9 mouse cellular contexts compared by ENCODE assay signal in genomic region chr6:53267036-53267435, GRCm38 (mm10). TPM values are rescaled to one million over a fixed set of nuclear protein-coding genes. Genes with fewer than 3 reads are reported as not detected.
DNase-seq lines count a peak whose midpoint lies in the region; ATAC-seq lines count a peak whose summit lies in the region.
"Had no signal": no experiment of that assay in that cellular context is flagged by ENCODE, and none has a peak within 500 bp of the region (broad histone marks: within the 10 kb centered on the region; RNA-seq: fewer than 3 reads in every experiment).

No protein-coding gene starts in this region.

- H3K4me3 ChIP-seq in forebrain, embryonic 10.5 days: peak overlapping the region; percentile 26; the same call in 1 of the 2 replicates
- H3K4me3 ChIP-seq in forebrain, embryonic 11.5 days (ENCODE audit: low read depth, low read length): no peak overlapping the region
- no peak overlapping the region for H3K4me3 ChIP-seq in embryonic facial prominence, embryonic 11.5 days (ENCODE audit: low read depth, low read length)

- DNase-seq in forebrain, embryonic 10.5 days (ENCODE audit: extremely low spot score, low spot score): peak; percentile 15
- no peak for DNase-seq in forebrain, embryonic 11.5 days (ENCODE audit: low spot score)
- peak; percentile 40 for DNase-seq in 416B (ENCODE audit: low read depth)
- DNase-seq in embryonic facial prominence, embryonic 11.5 days (ENCODE audit: low spot score): peak; percentile 82
- DNase-seq in heart, postnatal 4 days: peak; percentile 36
- no peak for DNase-seq in ovary, adult 18-20 months (ENCODE audit: low spot score)
- DNase-seq in thymus, postnatal 0 days (ENCODE audit: low spot score): no peak
- DNase-seq in spleen, postnatal 36 days (ENCODE audit: low spot score in 2 of 2): no peak

- no peak overlapping the region for H3K9ac ChIP-seq in forebrain, embryonic 11.5 days (ENCODE audit: low read length)
- H3K9ac ChIP-seq in embryonic facial prominence, embryonic 11.5 days (replicated peaks; ENCODE audit: low read length): no peak overlapping the region

- peaks cover 44% of the 10 kb centered on the region for H3K4me1 ChIP-seq in forebrain, embryonic 10.5 days
- H3K4me1 ChIP-seq in forebrain, embryonic 11.5 days (replicated peaks; ENCODE audit: control insufficient read depth, insufficient read depth, low read length): peaks cover 2% of the 10 kb centered on the region; the same call in 1 of the 2 replicates
- H3K4me1 ChIP-seq in embryonic facial prominence, embryonic 11.5 days (ENCODE audit: control insufficient read depth, insufficient read depth, low read length): 0 out of 2 replicates have a peak, but pooled peaks cover 3% of the 10 kb centered on the region

- no peak overlapping the region for H3K4me2 ChIP-seq in forebrain, embryonic 11.5 days (ENCODE audit: low read depth, low read length, severe bottlenecking)
- H3K4me2 ChIP-seq in embryonic facial prominence, embryonic 11.5 days (ENCODE audit: low read depth, low read length): no peak overlapping the region

- H3K36me3 ChIP-seq in forebrain, embryonic 10.5 days (replicated peaks): no peaks in the 10 kb centered on the region
- no peaks in the 10 kb centered on the region for H3K36me3 ChIP-seq in forebrain, embryonic 11.5 days (ENCODE audit: control insufficient read depth, insufficient read depth, low read length)
- no peaks in the 10 kb centered on the region for H3K36me3 ChIP-seq in embryonic facial prominence, embryonic 11.5 days (replicated peaks; ENCODE audit: control insufficient read depth, insufficient read depth, low read depth, low read length)

- H3K27me3 ChIP-seq in forebrain, embryonic 10.5 days (ENCODE audit: poor library complexity, severe bottlenecking): no peaks in the 10 kb centered on the region
- no peaks in the 10 kb centered on the region for H3K27me3 ChIP-seq in forebrain, embryonic 11.5 days (ENCODE audit: control insufficient read depth, insufficient read depth, low read length)
- H3K27me3 ChIP-seq in embryonic facial prominence, embryonic 11.5 days (ENCODE audit: control insufficient read depth, insufficient read depth, low read length): no peaks in the 10 kb centered on the region

- 32% methylated on average over 7 of the region's 7 CpGs for WGBS in forebrain, embryonic 10.5 days
- WGBS in forebrain, embryonic 11.5 days: 29% methylated on average over 7 of the region's 7 CpGs
- WGBS in embryonic facial prominence, embryonic 11.5 days: 22% methylated on average over 7 of the region's 7 CpGs

- H3K27ac ChIP-seq in forebrain, embryonic 10.5 days: no peak overlapping the region
- no peak overlapping the region for H3K27ac ChIP-seq in forebrain, embryonic 11.5 days (ENCODE audit: low read depth, low read length)
- no peak overlapping the region for H3K27ac ChIP-seq in embryonic facial prominence, embryonic 11.5 days (replicated peaks; ENCODE audit: low read depth, low read length)

- no peak for ATAC-seq in forebrain, embryonic 11.5 days (replicated peaks; ENCODE audit: low FRiP score)
- ATAC-seq in embryonic facial prominence, embryonic 11.5 days (replicated peaks; ENCODE audit: insufficient number of reproducible peaks, low FRiP score, low TSS enrichment, low read depth): no peak
- ATAC-seq: midbrain, embryonic 16.5 days had no signal

- no peaks in the 10 kb centered on the region for H3K9me3 ChIP-seq in forebrain, embryonic 10.5 days
- no peaks in the 10 kb centered on the region for H3K9me3 ChIP-seq in forebrain, embryonic 11.5 days (ENCODE audit: control insufficient read depth, low read length)
- no peaks in the 10 kb centered on the region for H3K9me3 ChIP-seq in embryonic facial prominence, embryonic 11.5 days (replicated peaks; ENCODE audit: control insufficient read depth, low read length)

RNA-seq across cellular contexts. Expression of gene Creb5, which starts 20.0 kb away (rescaled TPM):
- polyA plus RNA-seq in forebrain, embryonic 10.5 days (2016; fragmentation: Nextera tagmentation; extraction: Ambion mirVana): 22.9 and 24.5 TPM in 2 replicates
- 36.2 and 39.0 TPM in 2 replicates for polyA plus RNA-seq in forebrain, embryonic 11.5 days (2014; fragmentation: Nextera tagmentation; extraction: Ambion mirVana)
- 11.7 and 13.6 TPM in 2 replicates for polyA plus RNA-seq in embryonic facial prominence, embryonic 11.5 days (2014; fragmentation: Nextera tagmentation; extraction: Ambion mirVana)
- total RNA-seq in heart, postnatal 4 days (2021): 10 to 100 TPM; 49.5 to 51.6 TPM
- 0.99 and 1.1 TPM in 2 replicates for polyA plus RNA-seq in thymus, postnatal 0 days (2015; fragmentation: Nextera tagmentation; extraction: Ambion mirVana)

Comparison
In these comparisons a context has a peak if more than half of its experiments do, and no peak if none do; other contexts are left out.
1. DNase-seq: peak in forebrain, embryonic 10.5 days (single experiment), 416B (single experiment), embryonic facial prominence, embryonic 11.5 days (single experiment) and heart, postnatal 4 days (single experiment); none in forebrain, embryonic 11.5 days (single experiment), ovary, adult 18-20 months (single experiment), thymus, postnatal 0 days (single experiment) and spleen, postnatal 36 days (0 of 2).